Mouse (Mus musculus): ENCODE measurements around the gene Twf1. TPM values are rescaled to one million over a fixed set of nuclear protein-coding genes. Genes with fewer than 3 reads are reported as not detected.

Gene Twf1
- polyA plus RNA-seq, 1 experiment from 2014 or later: 115 TPM

DNA sequence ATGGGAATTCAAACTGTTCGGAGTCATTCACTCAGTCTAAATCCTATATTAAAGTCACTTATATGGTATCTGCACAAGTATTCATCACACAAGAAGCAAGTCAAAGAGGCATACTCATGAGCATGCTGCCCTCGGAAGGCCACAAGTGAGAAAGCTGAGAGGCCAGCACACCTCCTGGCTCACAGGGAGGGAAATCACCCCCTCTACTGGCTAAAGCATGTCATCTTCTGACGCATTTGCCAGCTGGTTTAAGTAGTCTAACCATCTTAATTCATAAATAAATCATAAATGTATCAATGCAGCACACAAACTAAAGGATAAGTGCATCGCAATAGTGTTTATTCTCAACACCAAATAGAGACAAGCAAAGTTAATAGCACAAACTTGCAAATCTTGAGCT lies 5.0 kb downstream of the Twf1 start:
- ATAC-seq (ENCODE audit: low FRiP score) (no peak), DNase-seq (ENCODE audit: low spot score) (no peak)
- no peaks in the 10 kb centered on the region for H3K27me3 ChIP-seq (ENCODE audit: control insufficient read depth, insufficient read depth, low read length)
- H3K9ac ChIP-seq (ENCODE audit: low read depth, low read length): no peak overlapping the region
- whole genome bisulfite sequencing: 88% methylated on average over 4 of the region's 4 CpGs
- H3K4me3 ChIP-seq (ENCODE audit: low read depth, low read length): no peak overlapping the region
- H3K4me1 ChIP-seq (replicated peaks; ENCODE audit: control insufficient read depth, insufficient read depth, low read length): no peaks in the 10 kb centered on the region
- H3K36me3 ChIP-seq (ENCODE audit: control insufficient read depth, insufficient read depth, low read length): peaks cover 13% of the 10 kb centered on the region; the same call in 1 of the 2 replicates
- no peak overlapping the region for H3K27ac ChIP-seq (ENCODE audit: low read depth, low read length)
- H3K9me3 ChIP-seq (ENCODE audit: control insufficient read depth, low read length): no peaks in the 10 kb centered on the region
- H3K4me2 ChIP-seq (replicated peaks; ENCODE audit: low read depth, low read length): no peak overlapping the region

DNA sequence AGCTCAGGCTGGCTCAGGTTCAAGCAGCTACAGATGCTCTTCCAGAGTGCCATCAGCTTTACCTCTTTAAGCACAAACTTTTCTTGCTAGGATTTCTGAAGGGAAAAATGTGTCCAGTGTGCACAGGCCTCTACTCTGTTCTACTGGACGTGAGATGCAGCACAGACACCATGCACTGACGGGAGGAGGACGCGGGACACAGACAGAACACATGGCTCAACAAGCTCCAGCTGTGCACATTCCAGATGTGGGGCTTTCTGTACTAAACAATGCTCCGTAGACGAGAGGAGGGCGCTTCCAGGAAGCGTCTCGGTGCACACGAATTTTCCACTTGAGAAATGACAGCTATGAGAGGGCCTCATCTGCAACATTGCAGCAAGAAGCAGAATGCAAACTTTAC lies 6.5 kb downstream of the Twf1 start:
- no peaks in the 10 kb centered on the region for H3K27me3 ChIP-seq (ENCODE audit: control insufficient read depth, insufficient read depth, low read length)
- peaks cover 13% of the 10 kb centered on the region; the same call in 1 of the 2 replicates for H3K36me3 ChIP-seq (ENCODE audit: control insufficient read depth, insufficient read depth, low read length)
- no peak overlapping the region for H3K27ac ChIP-seq (ENCODE audit: low read depth, low read length)
- H3K4me2 ChIP-seq (replicated peaks; ENCODE audit: low read depth, low read length): no peak overlapping the region
- H3K4me3 ChIP-seq (ENCODE audit: low read depth, low read length): no peak overlapping the region
- H3K9me3 ChIP-seq (ENCODE audit: control insufficient read depth, low read length): no peaks in the 10 kb centered on the region
- no peaks in the 10 kb centered on the region for H3K4me1 ChIP-seq (replicated peaks; ENCODE audit: control insufficient read depth, insufficient read depth, low read length)
- ATAC-seq (ENCODE audit: low FRiP score) (no peak), DNase-seq (ENCODE audit: low spot score) (no peak)
- H3K9ac ChIP-seq (ENCODE audit: low read depth, low read length): no peak overlapping the region
- 92% methylated on average over 10 of the region's 10 CpGs for WGBS

DNA sequence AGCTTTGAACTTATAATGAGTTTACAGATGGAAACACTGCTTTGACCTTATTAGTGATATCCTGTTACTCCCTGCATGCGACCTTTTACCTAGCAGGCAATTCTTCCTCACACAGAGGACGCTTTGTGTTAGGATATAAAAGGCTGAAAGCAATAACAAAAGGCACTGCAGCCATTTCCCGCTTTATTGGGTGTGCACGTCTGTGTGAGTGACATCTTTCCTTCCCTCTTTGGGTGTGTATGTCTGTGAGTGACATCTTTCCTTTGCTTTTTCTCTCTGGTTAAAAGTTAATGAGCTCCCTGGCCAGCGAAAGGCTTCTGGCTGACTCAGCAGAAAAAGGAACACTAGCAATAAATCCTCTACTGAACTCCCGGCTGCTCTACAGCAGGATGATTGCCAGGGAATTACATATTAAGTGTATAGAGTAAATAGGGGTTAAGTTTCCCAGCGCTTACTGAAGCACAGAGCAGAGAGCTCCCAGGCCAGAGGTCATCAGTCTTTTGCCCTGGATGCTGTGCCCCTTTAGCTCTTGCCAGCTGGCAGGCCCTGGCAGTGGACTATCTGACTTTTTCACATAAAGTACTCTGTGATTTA lies 7.6 kb downstream of the Twf1 start:
- no peak overlapping the region for H3K27ac ChIP-seq (ENCODE audit: low read depth, low read length)
- H3K4me2 ChIP-seq (replicated peaks; ENCODE audit: low read depth, low read length): no peak overlapping the region
- DNase-seq (ENCODE audit: low spot score): no peak
- no peaks in the 10 kb centered on the region for H3K9me3 ChIP-seq (ENCODE audit: control insufficient read depth, low read length)
- no peak for ATAC-seq (ENCODE audit: low FRiP score)
- no peak overlapping the region for H3K9ac ChIP-seq (ENCODE audit: low read depth, low read length)
- H3K4me1 ChIP-seq (replicated peaks; ENCODE audit: control insufficient read depth, insufficient read depth, low read length): no peaks in the 10 kb centered on the region
- H3K27me3 ChIP-seq (ENCODE audit: control insufficient read depth, insufficient read depth, low read length): no peaks in the 10 kb centered on the region
- 60% methylated on average over 7 of the region's 7 CpGs for WGBS
- H3K4me3 ChIP-seq (ENCODE audit: low read depth, low read length): no peak overlapping the region
- H3K36me3 ChIP-seq (ENCODE audit: control insufficient read depth, insufficient read depth, low read length): peaks cover 13% of the 10 kb centered on the region; the same call in 1 of the 2 replicates

DNA sequence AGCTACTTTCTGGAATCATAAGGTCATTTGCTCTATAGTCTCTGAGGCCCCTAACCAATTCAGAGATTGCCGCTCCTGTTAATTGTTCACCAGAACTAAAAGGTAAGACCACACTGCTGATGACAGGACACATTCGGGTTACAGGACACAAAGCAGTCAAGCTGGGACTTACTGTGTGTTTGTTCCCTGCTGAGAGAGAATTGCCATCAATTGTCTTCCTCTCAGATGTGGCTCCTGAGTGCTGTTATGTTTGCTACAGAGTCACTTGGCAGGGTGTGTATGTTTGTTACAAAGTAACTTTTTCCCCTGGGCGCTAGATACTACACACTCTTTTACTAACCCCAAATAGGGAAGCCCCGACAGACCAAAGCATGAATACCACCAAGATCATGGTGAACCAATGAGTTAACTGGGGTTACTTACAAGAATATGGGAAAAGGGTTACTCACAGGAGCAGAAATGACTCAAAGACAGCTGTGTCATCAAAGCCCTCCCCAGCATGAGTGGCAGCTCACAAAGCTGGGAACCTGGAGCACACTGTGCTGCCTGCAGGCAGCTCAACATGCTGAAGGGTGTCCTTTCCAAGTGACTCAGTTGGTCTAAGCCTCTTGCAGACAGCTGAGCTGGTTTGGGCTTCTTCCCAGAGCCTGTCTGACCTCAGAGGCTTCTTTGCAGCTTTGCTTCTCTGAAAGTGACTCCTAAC lies 15.0 kb downstream of the Twf1 start:
- Histone ChIP-seq H3K27ac (ENCODE audit: low read depth, low read length) (no peak overlapping the region), H3K9me3 (ENCODE audit: control insufficient read depth, low read length) (no peaks in the 10 kb centered on the region), H3K9ac (ENCODE audit: low read depth, low read length) (no peak overlapping the region), H3K4me1 (replicated peaks; ENCODE audit: control insufficient read depth, insufficient read depth, low read length) (no peaks in the 10 kb centered on the region), H3K36me3 (ENCODE audit: control insufficient read depth, insufficient read depth, low read length) (no peaks in the 10 kb centered on the region), H3K4me3 (ENCODE audit: low read depth, low read length) (no peak overlapping the region), H3K27me3 (ENCODE audit: control insufficient read depth, insufficient read depth, low read length) (no peaks in the 10 kb centered on the region), H3K4me2 (replicated peaks; ENCODE audit: low read depth, low read length) (no peak overlapping the region)
- no peak for DNase-seq (ENCODE audit: low spot score)
- 53% methylated on average over 4 of the region's 4 CpGs for WGBS
- no peak for ATAC-seq (ENCODE audit: low FRiP score)

DNA sequence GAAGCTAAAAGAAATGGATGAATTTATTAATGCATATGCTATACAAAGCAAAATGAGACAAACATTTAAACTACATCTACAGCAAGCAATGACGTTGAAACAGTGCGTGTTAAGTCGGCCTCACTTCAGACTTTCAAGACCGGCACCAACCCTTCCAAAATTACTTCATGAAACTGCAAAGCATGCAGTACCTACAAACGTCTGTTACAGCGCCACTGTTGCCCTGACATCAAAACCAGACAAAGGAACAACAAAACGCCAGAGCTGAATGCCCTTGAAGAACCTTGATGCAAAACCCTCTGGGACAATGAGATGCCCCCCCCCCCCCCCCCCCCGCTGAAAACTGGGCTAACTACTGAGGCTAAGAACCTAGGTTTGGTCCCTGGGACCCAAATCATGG lies 16.9 kb downstream of the Twf1 start:
- H3K36me3 ChIP-seq (ENCODE audit: control insufficient read depth, insufficient read depth, low read length): no peaks in the 10 kb centered on the region
- no peaks in the 10 kb centered on the region for H3K9me3 ChIP-seq (ENCODE audit: control insufficient read depth, low read length)
- H3K9ac ChIP-seq (ENCODE audit: low read depth, low read length): no peak overlapping the region
- no peak overlapping the region for H3K27ac ChIP-seq (ENCODE audit: low read depth, low read length)
- H3K4me1 ChIP-seq (replicated peaks; ENCODE audit: control insufficient read depth, insufficient read depth, low read length): no peaks in the 10 kb centered on the region
- no peak overlapping the region for H3K4me3 ChIP-seq (ENCODE audit: low read depth, low read length)
- no peak overlapping the region for H3K4me2 ChIP-seq (replicated peaks; ENCODE audit: low read depth, low read length)
- H3K27me3 ChIP-seq (ENCODE audit: control insufficient read depth, insufficient read depth, low read length): no peaks in the 10 kb centered on the region
- no peak for DNase-seq (ENCODE audit: low spot score)
- ATAC-seq (ENCODE audit: low FRiP score): no peak
- 67% methylated on average over 8 of the region's 8 CpGs for WGBS

DNA sequence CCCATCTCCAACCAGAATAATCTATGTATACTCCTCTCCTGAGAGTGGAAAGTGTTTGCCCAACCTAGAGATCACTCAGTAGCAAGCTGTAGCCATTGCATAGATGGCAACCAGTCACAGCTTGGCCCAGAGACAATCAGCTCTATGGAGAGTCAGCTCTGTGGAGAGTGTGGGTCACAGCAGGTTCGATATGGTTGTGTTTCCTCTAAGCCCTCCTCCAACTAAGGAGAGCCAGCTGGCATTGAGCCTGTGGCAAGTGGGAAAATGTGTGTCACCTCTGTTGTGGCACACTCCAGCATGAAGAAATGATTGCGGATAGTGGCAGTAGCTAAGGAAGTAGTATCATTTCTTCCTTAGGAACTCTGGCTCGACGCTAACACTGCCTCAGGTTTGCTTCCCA lies 18.2 kb downstream of the Twf1 start:
- DNase-seq (ENCODE audit: low spot score) (no peak), ATAC-seq (ENCODE audit: low FRiP score) (no peak)
- H3K4me2 ChIP-seq (replicated peaks; ENCODE audit: low read depth, low read length): no peak overlapping the region
- no peaks in the 10 kb centered on the region for H3K36me3 ChIP-seq (ENCODE audit: control insufficient read depth, insufficient read depth, low read length)
- H3K4me1 ChIP-seq (replicated peaks; ENCODE audit: control insufficient read depth, insufficient read depth, low read length): no peaks in the 10 kb centered on the region
- H3K27me3 ChIP-seq (ENCODE audit: control insufficient read depth, insufficient read depth, low read length): no peaks in the 10 kb centered on the region
- no peak overlapping the region for H3K4me3 ChIP-seq (ENCODE audit: low read depth, low read length)
- no peak overlapping the region for H3K9ac ChIP-seq (ENCODE audit: low read depth, low read length)
- no peak overlapping the region for H3K27ac ChIP-seq (ENCODE audit: low read depth, low read length)
- WGBS: 87% methylated on average over 4 of the region's 4 CpGs
- H3K9me3 ChIP-seq (ENCODE audit: control insufficient read depth, low read length): no peaks in the 10 kb centered on the region

DNA sequence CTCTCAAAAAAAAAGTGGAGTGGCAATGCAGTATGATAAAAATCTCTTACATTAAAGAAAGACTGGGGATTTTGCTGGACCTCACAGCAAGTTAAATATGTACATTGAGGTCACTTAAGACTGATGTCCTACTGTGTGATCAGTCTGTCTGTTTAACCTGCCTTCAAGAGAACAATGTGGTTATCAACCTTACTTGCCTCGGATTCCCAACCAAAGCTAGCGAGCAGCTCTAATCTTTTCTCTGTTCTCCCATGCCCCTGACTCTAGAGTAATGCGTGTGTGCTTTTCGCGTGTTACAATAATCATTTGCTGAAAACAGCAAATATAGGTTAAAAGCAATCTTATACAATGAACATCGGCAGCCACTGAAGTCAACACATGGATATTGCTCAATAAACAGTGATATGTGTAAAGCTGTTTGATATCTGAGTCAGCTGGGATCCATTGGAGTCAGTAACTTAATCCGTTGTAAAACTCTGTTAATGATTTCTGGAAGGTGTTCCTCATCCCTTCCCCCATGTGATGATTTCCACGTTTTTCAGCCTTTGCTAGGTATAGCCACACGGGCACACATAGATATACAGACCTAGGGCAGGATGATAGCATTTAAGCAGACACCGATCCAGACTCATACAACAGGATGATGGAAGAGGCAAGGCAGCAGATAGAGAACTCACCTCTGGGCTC lies 21.1 kb downstream of the Twf1 start:
- no peaks in the 10 kb centered on the region for H3K9me3 ChIP-seq (ENCODE audit: control insufficient read depth, low read length)
- DNase-seq (ENCODE audit: low spot score) (no peak), ATAC-seq (ENCODE audit: low FRiP score) (no peak)
- no peak overlapping the region for H3K9ac ChIP-seq (ENCODE audit: low read depth, low read length)
- H3K27me3 ChIP-seq (ENCODE audit: control insufficient read depth, insufficient read depth, low read length): no peaks in the 10 kb centered on the region
- H3K27ac ChIP-seq (ENCODE audit: low read depth, low read length): no peak overlapping the region
- 93% methylated on average over 10 of the region's 10 CpGs for WGBS
- no peaks in the 10 kb centered on the region for H3K36me3 ChIP-seq (ENCODE audit: control insufficient read depth, insufficient read depth, low read length)
- no peak overlapping the region for H3K4me2 ChIP-seq (replicated peaks; ENCODE audit: low read depth, low read length)
- H3K4me3 ChIP-seq (ENCODE audit: low read depth, low read length): no peak overlapping the region
- H3K4me1 ChIP-seq (replicated peaks; ENCODE audit: control insufficient read depth, insufficient read depth, low read length): no peaks in the 10 kb centered on the region

DNA sequence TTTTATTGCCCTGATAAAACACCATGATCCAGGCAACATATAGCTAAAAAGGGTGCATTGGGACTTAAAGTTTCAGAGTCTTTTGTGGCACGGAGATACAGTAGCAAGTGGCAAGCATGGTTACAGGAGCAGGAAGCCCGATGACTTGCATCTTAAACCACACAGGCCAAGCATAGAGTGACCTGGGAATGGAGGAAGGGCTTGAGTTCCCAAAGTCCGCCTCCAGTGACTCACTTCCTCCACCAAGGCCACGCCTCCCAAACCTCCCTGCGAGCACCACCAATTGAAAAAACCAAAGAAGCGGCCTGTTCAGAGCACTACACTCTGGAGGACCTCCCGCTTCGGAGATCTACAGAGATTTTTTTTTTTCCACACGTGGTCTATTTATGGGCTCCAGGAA lies 23.8 kb downstream of the Twf1 start:
- Histone ChIP-seq H3K4me2 (replicated peaks; ENCODE audit: low read depth, low read length) (no peak overlapping the region), H3K9me3 (ENCODE audit: control insufficient read depth, low read length) (no peaks in the 10 kb centered on the region), H3K27ac (ENCODE audit: low read depth, low read length) (no peak overlapping the region), H3K4me3 (ENCODE audit: low read depth, low read length) (no peak overlapping the region), H3K27me3 (ENCODE audit: control insufficient read depth, insufficient read depth, low read length) (no peaks in the 10 kb centered on the region), H3K9ac (ENCODE audit: low read depth, low read length) (no peak overlapping the region), H3K4me1 (replicated peaks; ENCODE audit: control insufficient read depth, insufficient read depth, low read length) (no peaks in the 10 kb centered on the region), H3K36me3 (ENCODE audit: control insufficient read depth, insufficient read depth, low read length) (no peaks in the 10 kb centered on the region)
- 79% methylated on average over 9 of the region's 9 CpGs for WGBS
- no peak for DNase-seq (ENCODE audit: low spot score)
- no peak for ATAC-seq (ENCODE audit: low FRiP score)

DNA sequence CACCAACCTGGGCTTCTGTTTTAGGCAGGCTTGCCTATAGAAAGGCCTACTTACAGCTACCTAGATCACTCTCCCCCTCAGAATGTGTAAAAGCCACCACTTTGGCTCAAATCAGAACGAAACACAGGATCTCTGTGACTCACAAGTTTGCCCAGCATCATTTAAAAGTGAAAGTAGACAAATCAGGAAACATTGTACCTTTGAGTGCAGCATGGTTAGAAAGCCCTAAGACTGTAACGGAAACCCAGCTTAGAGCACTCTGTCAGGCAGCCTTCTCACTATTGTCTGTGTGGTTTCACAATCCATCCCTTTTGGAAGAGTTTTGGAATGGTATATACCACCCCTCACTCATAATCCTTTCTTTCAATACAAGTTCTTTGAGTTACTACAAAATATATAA lies 24.8 kb downstream of the Twf1 start:
- Histone ChIP-seq H3K27me3 (ENCODE audit: control insufficient read depth, insufficient read depth, low read length) (no peaks in the 10 kb centered on the region), H3K4me1 (replicated peaks; ENCODE audit: control insufficient read depth, insufficient read depth, low read length) (no peaks in the 10 kb centered on the region), H3K9me3 (ENCODE audit: control insufficient read depth, low read length) (no peaks in the 10 kb centered on the region), H3K27ac (ENCODE audit: low read depth, low read length) (no peak overlapping the region), H3K36me3 (ENCODE audit: control insufficient read depth, insufficient read depth, low read length) (no peaks in the 10 kb centered on the region), H3K9ac (ENCODE audit: low read depth, low read length) (no peak overlapping the region), H3K4me3 (ENCODE audit: low read depth, low read length) (no peak overlapping the region), H3K4me2 (replicated peaks; ENCODE audit: low read depth, low read length) (no peak overlapping the region)
- DNase-seq (ENCODE audit: low spot score): no peak
- 84% methylated on average over 2 of the region's 2 CpGs for whole genome bisulfite sequencing
- no peak for ATAC-seq (ENCODE audit: low FRiP score)

Data from hindbrain, embryonic 11.5 days (tissue).